Mouse (Mus musculus) olfactory bulb, adult 2 months (tissue): ENCODE data around the gene Cdk9.

Experiments
- CTCF ChIP-seq: fragments of 200-500 bp; IDR thresholded peaks from 2 replicates; pipeline ENCODE4 v1.5.1; 2012; ENCODE audit warnings: low read depth, mild to moderate bottlenecking, low read length, moderate library complexity; ENCODE audit not compliant: insufficient read depth
- POLR2A ChIP-seq: fragments of 200-500 bp; IDR thresholded peaks from 2 replicates; pipeline ENCODE4 v1.6.1; 2012; ENCODE audit warnings: mild to moderate bottlenecking, low read depth, low read length, moderate library complexity; ENCODE audit not compliant: insufficient read depth

DNA sequence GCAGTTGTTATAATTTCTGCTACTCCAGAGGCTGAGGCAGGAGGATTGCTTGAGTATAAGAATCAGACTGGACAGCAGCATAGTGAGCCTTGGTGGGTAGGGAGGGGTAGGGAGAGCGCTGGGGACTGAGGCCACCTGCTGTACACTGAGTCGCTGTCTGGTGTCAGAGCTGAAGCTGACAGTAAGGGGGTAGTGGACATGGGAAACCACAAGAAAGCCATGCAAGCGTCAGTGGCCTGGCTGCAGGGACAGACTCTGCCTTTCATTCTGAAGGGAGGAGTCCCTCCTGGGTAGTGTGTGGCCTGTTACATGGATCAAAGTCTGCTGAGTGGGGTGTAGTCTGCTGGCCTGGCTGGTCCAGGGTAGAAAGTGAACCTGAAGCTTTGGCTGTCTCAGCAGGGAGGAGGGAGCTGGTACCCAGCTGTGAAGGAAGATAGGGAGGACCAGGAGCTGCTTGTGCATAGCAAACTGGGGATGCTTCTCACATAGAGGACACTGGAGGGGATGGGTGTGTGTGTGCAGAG, 23.5 kb upstream of the Cdk9 start:
- TF ChIP-seq CTCF (no peak), POLR2A (no peak)
